Mouse (Mus musculus) adipocyte (in vitro differentiated cells): ENCODE measurements around the gene Atg16l2.
A peak's percentile ranks its signal among the peaks of the same experiment; 100 is the strongest.

Experiments
- DNase-seq: peaks from one replicate; pipeline ENCODE4 v3.0.0-alpha.2; 2016; ENCODE audit warnings: low spot score

Gene Atg16l2

DNA sequence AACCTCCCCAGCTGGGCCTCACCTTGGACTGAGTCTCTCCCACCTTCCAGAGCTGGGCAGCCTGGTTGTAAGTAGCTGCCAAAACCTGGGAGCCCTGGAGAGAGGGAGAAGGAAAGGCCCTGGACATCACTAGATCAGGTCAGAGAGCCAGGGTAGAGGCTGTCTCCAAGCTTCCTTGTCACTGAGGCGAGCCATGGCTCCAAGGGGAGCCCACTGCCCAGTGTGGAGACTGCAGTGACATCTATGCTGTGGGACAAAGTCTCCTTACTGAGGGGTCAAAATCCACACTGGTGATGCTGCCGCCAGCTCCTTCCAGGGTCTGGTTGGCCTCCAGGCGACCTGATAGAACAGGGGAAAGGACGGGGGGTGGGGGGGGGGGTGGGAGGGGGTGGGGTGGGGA, 10.0 kb downstream of the Atg16l2 start:
- DNase-seq, result no peak

DNA sequence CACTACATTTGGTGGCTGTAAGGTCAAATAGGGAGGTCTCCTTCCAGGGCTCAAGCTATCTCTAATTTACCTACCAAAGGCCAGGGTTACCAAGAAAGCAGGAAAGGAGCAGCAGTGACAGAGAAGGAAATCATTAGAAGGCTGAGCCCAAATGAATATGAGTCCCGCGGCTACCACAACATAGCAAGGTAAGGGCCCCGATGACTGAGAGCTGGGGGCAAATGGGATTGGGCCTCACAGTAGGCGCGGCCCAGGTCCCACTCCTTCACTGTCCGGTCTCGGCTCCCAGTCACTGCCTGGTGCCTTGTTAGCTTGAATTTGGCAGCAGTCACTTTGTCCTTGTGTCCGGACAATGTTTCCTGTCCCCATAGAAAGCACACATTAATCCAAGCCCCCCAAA, 10.4 kb downstream of the Atg16l2 start:
- DNase-seq, result no peak

DNA sequence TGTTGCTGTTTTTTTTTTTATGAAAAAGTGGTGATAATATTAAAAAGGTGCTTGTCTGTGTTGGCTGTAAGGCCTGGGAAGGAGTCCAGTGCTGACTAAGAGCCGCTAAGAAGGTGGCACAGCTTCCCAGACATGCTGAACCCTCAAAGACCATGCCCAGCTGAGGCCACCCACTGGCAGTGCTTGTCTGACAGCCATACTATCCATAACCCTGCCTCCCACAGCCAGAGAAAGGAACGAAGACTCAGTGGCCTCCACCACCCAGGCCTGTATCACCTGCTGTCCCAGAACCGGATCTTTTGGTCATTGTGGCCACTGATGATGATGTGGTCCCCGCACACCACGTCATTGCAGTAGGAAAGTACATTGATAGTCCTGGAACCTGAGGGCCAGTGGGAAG, 10.8 kb downstream of the Atg16l2 start:
- DNase-seq, result no peak

DNA sequence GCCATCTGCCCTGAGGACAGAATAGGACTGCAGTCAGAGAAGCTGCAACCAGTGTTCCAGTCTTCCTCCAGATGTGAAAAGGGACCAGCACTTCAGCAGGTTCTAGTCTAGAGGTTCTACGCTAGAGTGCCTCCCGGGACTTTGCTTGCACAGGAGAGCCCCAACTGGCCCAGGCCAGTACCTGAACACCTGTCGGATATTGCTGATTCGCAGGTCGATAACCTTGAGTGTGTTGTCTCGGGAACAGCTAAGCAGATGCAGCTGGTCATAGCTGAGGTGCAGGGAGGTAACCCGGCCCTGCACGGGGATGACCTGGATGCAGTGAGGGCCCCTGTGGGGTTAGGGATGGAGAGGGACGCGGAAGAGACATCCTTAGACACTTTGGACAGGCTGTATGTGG, 11.7 kb downstream of the Atg16l2 start:
- DNase-seq, result no peak

DNA sequence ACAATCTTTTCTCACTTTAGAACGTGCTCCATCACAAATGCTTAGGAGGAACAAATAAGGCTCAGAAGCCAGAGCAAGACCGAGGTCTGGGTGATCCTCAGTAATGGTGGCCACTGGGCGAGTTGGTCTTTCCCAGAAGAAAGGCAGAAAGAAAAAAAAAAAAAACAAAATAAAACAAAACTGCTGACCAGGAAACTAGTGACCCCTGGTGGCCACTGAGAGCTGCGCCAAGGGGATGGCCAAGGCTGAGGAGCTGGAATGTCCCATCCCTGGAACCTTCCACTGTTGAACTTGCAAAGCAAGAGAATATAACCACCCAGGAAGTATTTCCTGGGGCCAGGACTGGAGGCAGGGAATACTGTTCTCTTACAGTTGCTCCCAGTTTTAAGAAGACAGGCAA, 13.6 kb downstream of the Atg16l2 start:
- peak; percentile 73 for DNase-seq

DNA sequence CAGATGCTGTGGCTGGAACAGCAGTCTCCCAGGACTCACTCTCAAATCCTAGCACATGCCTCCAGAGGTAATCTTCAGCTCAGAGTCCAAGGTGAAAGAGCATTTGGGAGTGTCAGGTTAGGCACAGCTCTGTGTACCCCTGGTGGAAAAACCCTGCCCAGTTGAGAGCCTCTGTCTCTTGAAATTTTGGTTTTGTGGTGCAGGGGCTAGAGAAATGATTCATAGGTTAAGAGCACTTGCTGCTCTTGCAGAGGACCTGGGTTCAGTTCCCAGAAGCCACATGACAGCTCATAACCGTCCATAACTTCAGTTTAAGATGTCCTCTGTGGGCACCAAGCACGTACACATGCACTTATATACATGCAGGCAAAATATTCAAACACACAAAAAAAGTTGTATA, 14.2 kb downstream of the Atg16l2 start:
- DNase-seq, result no peak

DNA sequence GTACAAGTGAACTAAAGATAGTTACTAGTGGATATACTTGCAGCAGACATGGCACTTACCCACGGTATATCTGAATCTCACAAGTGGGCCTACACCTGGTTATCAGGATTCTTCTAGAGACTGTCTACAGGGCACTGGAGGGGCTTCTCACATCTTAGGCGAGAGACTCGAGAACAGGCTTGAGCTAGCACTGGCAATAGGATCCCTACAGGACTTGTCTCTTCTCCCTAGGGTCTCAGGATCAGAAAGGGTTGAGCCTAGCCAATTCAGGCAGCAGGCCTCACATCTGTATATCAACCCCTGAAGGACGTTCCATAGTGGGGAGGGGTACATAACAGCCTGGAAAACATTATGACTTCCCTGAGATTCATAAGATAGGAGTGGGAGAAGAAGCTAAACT, 15.2 kb downstream of the Atg16l2 start:
- DNase-seq, result no peak

DNA sequence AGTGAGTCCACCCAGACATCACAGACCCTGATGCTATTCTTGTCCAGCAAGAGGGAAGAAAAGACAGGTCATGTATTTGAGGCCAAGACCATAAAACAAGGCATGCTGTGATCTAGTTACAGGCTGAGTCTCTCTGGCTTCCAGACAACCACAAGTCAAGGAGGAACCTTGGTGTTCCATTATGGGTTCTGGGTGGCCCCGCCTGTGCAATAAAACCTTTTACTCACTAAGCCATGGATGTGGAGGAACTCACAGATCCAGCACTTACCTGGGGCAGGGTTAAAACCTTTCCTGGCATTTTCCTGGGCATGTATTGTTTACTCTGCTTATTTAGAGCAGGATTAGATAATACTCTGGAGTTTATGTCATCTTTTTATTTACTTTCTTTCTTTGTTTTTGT, 17.5 kb downstream of the Atg16l2 start:
- DNase-seq, result no peak

DNA sequence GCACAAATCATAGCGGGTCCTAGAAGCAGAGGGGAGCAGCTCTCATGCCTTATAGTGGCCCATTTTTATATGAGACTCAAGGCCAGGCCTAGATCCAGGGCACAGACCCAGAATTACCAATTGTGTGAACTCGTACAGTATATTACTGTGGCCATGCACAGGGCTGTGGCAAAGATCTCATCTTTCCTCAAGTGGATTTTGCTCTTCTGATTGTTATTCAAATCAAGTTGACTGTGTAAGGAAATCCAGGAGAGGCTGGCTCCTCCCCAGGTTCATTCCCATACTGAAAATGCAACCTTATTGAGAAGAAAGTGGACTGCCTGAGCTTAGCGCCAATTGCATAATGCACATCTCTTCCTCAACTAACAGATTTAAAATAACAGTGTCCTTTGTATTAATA, 19.3 kb downstream of the Atg16l2 start:
- DNase-seq, result no peak

DNA sequence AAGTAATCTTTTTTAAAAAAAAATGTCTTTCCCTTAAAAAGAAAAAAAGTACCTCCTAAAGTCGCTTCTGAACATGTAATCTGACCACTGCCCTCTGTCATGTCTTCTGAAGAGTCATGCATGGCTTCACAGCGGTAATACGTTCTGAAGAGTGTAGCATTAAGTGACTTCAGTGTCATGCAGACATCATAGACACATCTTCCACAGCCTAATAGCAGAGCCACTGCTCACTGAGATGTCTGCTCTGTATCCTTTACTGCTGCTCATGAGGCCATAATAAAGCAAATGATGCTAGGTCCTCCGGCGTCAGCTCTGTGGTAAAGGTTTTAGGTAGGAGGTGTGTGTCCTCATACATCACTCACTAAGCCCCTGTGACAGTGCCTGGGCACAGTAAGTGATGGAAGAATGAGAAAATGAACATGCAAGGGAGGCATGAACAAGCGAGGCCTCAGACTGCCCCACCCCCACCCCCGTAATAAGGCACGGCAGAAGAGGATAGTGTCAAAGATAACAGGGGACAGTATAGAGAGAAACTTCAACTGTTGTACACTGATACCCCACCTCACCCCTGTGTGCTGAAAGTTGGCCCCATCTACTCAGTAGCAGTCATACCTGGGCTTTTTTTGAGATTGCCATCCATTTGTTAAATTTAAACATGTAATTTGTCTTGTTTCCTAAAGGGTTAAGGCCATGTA, 29.4 kb downstream of the Atg16l2 start:
- no peak for DNase-seq

DNA sequence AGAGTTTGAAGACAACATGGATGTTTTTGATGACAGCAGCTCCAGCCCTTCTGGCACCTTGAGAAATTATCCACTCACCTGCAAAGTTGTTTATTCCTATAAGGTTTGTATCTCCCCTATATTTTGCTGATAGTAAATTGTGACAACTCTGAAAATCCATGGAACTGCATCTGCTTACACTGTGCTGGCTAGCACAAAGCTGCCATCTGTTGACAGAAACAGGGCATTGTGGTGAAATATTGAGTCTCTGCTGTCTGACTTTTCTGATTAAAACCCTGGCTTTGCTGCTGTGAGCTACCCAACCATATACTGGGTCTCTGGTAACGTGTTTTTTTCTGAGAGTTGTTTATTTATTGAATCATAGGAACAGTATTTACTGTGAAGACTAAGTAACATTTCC, 30.4 kb downstream of the Atg16l2 start:
- peak; percentile 29 for DNase-seq

DNA sequence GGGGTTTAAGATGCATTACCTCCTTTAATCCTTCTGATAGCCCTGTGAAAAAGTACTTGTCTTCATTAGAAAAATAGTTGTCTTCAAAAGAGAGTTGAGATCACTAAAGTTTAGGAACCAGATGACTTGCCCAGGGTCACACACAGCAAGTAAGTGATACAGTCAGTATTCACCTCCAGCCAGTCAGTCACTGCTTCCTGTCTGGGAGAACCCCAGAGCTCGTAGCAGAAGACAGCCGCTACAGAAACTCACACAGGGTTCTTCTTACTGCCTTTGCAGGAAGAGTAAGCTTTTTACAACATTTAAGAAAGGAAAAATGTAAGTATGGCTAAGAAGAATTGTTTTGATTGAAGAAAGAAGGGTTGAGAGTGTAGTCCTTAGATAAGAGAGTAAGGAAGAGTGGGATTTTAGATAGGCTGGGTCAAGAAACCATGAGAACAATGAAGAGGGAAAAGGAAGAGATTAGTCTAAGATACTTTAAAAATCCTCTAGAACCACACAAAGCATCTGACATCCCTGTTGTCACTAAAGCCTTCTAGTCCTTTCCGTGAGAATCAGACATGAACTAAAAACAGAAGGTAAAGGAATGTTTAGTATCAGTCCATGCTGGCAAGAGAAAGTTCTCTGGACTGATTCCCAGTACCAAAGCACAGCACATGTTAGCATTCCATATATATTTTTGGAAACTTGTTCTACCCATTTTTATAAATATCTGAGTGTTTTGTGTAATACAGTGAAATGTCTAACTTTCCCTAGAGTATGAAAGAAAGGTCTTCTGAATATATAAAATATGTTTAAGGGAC, 34.4 kb downstream of the Atg16l2 start:
- no peak for DNase-seq

DNA sequence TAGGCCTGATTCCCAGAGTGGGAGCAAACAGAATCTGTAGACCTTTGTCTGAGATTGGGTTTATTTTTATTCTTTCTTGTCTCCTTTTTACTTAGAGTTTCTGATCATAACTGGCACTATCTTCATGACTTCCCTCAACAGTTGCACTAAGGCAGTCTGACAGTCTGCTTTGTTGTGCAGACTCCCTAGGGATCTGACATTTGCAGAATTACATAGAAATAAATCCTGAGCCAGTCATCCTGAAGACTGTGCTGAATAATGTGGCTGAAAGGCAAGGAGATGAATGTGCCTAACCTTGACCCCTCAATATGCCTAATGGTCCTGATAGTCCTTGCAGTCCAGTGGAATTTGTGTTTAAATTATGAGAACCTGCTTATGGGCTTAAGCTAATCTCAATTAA, 38.5 kb downstream of the Atg16l2 start:
- DNase-seq, result peak; percentile 30

DNA sequence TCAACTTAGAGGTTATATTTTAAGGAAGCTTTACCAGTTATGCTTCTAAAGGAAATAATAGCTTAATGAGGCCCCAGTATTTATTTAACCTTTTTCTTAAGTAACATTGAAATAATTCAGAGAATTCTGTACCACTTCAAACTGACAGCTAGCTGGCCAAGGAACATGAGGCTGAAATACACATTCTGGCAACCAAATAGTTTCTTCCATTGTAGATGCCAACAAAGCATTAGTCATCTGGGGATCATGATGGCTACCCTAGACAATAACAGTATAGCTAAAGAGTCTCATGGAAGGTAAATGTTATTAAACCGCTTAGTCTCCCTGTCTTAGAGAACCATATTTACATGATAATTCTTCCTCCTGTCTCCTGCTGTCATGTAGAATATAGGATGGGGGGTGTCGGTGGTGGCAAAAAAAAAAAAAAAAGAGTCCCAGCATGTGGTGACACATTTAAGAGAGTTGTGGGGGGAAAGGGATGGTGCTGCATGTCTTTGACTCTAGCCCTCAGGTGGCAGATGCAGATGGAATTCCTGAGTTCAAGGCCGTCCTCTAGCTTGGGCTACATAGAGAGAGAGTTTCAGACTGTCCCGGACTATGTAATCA, 40.0 kb downstream of the Atg16l2 start:
- peak; percentile 14 for DNase-seq

DNA sequence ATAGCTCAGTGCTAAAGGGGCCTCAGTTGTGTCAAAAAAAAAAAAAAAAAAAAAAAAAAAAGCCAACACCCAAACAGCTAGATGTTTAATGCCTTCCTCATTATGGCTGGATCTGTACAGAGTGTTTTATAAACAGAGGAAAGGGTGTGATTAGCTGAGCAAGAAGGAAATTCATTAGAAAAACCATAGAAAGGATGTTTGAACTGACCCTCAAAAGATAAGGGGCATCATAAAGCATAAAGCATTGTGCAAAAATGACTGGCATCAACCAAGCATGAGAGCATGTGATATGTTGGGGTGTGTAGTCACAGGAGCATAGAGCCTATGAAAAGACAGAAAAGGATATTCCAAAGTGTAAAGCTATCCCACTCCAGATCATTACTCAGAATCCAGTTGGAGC, 43.6 kb downstream of the Atg16l2 start:
- DNase-seq, result no peak

DNA sequence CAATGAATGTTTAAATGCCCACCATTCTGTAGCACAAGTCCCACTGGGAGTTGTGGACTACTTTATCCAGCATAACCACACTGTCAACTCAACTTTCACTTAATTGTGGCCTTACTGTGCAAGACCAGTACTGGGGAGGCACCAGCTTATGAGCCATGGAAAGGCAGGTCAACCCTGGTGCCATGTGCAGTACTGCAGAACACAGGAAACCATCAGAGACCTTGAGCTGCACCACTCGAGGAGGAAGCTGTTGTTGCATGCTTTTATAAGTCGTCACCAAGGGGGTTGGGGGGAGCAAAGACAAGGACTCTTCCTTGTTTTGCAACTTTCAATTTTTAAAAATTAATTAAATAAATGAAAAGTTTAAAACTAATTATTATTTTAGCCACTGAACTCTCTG, 49.0 kb downstream of the Atg16l2 start:
- DNase-seq, result no peak

DNA sequence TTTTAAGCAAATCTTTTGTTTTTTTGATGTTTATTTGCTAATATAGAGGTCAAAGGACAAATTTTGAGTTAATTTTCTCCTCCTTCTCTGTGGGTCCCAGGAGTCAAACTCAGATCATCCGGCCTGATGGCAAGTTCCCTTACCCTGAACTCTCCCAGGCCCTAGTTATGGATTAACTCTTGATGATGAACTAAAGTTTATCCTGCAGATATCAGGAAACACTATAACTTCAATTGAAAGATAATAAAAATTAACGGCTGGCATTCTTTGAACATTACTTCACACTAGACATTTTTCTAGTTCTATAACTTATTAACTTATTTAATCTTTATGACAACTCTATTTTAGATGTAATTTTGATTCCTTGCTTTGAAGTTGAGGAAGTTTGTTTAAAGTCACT, 52.9 kb downstream of the Atg16l2 start:
- no peak for DNase-seq

DNA sequence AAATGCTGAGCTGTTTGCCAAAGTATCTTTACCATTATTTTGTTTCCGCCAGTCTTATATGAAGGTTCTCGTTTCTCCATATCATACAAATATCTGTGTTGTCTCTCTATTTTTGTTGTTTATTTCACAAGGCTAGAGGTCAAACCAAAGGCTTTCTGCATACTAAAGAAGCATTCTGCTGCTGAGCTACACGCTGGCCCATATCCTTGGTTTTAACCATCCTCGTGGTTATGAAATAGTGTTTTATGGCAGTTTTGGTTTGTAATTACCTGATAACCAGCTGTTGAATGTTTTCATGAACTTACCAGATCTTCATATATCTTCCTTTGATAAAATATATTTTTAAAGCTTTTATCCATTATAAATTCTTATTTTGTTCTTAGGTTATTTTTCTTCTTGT, 53.3 kb downstream of the Atg16l2 start:
- no peak for DNase-seq

DNA sequence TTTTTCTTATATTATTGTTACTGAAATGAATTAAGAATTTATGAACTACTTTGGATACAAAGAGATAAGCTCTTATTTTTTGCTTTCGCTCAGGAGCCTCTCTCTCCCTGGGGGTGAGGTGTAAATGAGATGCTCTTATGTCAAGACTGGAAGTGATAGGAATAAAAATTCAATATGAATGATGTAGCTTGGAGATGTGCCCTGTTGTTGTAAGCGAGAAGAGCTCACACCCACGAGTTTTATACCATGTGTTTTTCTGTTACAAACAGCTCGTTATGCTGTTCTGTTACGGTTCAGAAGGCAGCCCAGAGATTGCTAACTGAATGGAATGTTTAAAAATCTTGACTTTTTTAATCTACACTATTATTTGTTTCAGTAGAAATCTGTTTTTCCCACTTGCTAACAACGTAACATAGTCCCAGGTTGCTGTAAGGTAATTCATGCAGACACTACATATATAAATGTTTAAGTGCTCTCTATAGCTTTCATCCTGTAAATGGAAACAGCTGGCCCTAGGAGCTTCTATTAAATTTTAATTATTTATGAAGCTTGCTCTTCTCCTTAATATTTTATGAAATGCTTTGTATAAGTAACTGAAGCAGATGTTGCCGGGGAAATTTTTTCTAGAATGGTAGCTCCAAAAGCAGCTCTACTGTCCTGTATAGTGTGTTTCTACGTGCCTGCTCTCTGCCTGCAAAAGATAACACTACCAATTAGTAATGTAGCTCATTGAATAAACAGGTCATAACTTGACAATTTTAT, 65.2 kb downstream of the Atg16l2 start:
- no peak for DNase-seq

DNA sequence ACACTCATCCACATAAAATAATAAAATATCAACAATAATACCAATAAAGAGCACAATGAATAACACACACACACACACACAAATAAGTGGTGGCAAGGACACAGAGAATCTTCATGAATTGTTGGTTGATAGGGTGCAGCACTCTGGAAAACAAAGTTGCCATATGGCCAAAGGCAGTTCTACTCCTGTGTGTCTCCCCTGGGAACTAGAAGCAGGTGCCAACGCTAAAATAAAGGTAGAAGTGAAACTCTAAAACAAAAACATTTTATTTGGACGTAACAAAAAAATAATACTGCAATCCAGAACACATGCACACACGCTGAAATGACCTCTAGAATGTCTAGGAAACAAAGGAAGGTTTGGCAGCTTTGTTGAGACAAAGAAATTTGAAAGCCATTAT, 69.3 kb downstream of the Atg16l2 start:
- no peak for DNase-seq

DNA sequence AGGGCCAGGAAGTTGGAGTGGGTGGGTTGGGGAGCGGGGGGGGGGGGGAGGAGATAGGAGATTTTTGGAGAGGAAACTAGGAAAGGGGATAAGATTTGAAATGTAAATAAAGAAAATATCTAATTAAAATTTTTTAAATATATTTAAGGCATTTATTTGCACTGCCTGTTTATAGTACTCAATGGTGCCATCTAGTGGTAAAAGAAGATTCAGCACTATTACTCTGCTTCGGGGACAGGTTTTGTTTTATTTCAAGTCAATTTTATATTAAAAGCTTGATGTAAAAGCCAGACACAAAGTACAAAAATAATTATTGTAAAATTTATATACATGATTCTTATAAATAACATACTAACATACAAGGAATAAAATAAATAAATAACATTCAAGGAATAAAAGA, 70.6 kb downstream of the Atg16l2 start:
- DNase-seq, result peak; percentile 58

DNA sequence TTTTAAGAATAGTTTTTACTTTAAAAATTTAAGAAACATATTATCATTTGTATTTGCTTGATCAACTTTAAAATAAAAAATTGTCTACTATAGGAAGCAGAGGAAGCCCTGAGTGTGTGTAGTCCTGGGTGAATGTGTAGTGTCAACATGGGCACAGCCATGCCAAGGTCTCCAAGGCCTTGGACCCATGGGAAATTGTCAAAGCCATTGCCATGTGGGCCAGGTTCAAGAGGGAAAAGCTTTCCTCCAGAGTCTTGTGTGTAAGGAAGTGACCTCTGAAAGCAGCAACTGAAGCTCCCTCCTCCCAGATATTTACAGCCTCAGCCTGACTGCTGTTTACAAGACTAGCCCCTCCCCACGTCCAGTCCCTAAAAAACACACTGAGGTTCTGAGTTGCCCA, 72.7 kb downstream of the Atg16l2 start:
- DNase-seq, result peak; percentile 10

DNA sequence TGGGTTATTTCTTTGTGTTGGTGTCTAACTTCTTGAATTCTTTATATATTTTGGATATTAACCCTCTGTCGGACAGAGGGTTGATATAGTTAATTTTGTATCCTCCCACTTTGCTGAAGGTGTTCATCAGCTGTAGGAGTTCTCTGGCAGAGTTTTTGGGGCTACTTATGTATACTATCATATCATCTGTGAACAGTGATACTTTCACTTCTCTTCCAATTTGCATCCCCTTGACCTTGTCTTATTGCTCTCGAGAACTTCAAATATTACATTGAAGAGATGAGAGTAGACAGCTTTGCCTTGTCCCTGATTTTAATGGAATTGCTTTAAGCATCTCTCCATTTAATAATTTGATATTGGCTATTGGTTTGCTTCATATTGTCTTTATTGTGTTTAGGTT, 78.5 kb downstream of the Atg16l2 start:
- DNase-seq, result no peak
